In genomic region chr8:125037081-125037480, GRCm38 (mm10) we compare ENCODE assay signal across 15 mouse cellular contexts. TPM values are rescaled to one million over a fixed set of nuclear protein-coding genes. Genes with fewer than 3 reads are reported as not detected.
DNase-seq lines count a peak whose midpoint lies in the region; ATAC-seq lines count a peak whose summit lies in the region.
"Had no signal": no experiment of that assay in that cellular context is flagged by ENCODE, and none has a peak within 500 bp of the region (broad histone marks: within the 10 kb centered on the region; RNA-seq: fewer than 3 reads in every experiment).

No protein-coding gene starts in this region.

- no peak for ATAC-seq in kidney, embryonic 15.5 days (replicated peaks; ENCODE audit: low FRiP score)
- no peak for ATAC-seq in embryonic facial prominence, embryonic 13.5 days (ENCODE audit: insufficient number of reproducible peaks, insufficient read depth, low FRiP score, low TSS enrichment, low read depth)
- ATAC-seq in neural tube, embryonic 15.5 days (ENCODE audit: low FRiP score), result no peak
- ATAC-seq: forebrain, postnatal 0 days had no signal

- no peaks in the 10 kb centered on the region for H3K9me3 ChIP-seq in kidney, embryonic 15.5 days (replicated peaks)
- H3K9me3 ChIP-seq in embryonic facial prominence, embryonic 13.5 days, result no peaks in the 10 kb centered on the region
- H3K9me3 ChIP-seq in neural tube, embryonic 15.5 days (replicated peaks), result no peaks in the 10 kb centered on the region
- H3K9me3 ChIP-seq: hindbrain, embryonic 12.5 days had no signal

- no peak overlapping the region for H3K4me2 ChIP-seq in kidney, embryonic 15.5 days
- no peak overlapping the region for H3K4me2 ChIP-seq in embryonic facial prominence, embryonic 13.5 days
- H3K4me2 ChIP-seq in neural tube, embryonic 15.5 days, result no peak overlapping the region
- H3K4me2 ChIP-seq: hindbrain, embryonic 12.5 days had no signal

- H3K4me1 ChIP-seq in kidney, embryonic 15.5 days, result peaks cover 10% of the 10 kb centered on the region; the same call in 1 of the 2 replicates
- H3K4me1 ChIP-seq in brown adipose tissue, adult 24 weeks (ENCODE audit: control insufficient read depth, insufficient read depth, insufficient read length, low read length), result peaks cover 40% of the 10 kb centered on the region
- H3K4me1 ChIP-seq in embryonic facial prominence, embryonic 13.5 days, result peaks cover 15% of the 10 kb centered on the region
- no peaks in the 10 kb centered on the region for H3K4me1 ChIP-seq in neural tube, embryonic 15.5 days

- H3K4me3 ChIP-seq in kidney, embryonic 15.5 days (replicated peaks), result no peak overlapping the region
- H3K4me3 ChIP-seq in brown adipose tissue, adult 24 weeks (ENCODE audit: insufficient read depth, low read depth, low read length), result no peak overlapping the region
- no peak overlapping the region for H3K4me3 ChIP-seq in embryonic facial prominence, embryonic 13.5 days
- H3K4me3 ChIP-seq in neural tube, embryonic 15.5 days (replicated peaks), result no peak overlapping the region
- H3K4me3 ChIP-seq: hindbrain, embryonic 12.5 days; megakaryocyte, embryonic 14.5 days had no signal

- DNase-seq in kidney, postnatal 36 days, result no peak
- peak; percentile 22 for DNase-seq in liver
- no peak for DNase-seq in embryo, embryonic 10 days (ENCODE audit: low spot score)
- DNase-seq: cerebellum, adult 11-12 months; forebrain, postnatal 0 days; gastrocnemius, postnatal 36 days; kidney, adult 11 months; thymus, adult 18-20 months had no signal

- H3K27ac ChIP-seq in kidney, embryonic 15.5 days, result peak overlapping the region; percentile 52; the same call in 1 of the 2 replicates
- H3K27ac ChIP-seq in brown adipose tissue, adult 24 weeks (replicated peaks; ENCODE audit: low read depth, low read length), result peak overlapping the region; percentile 94
- 0 out of 2 replicates have a peak overlapping the region, but pooled peaks have one; percentile 11 for H3K27ac ChIP-seq in embryonic facial prominence, embryonic 13.5 days
- no peak overlapping the region; the same call in 1 of the 2 replicates for H3K27ac ChIP-seq in neural tube, embryonic 15.5 days (replicated peaks)
- H3K27ac ChIP-seq: hindbrain, embryonic 12.5 days; liver, embryonic 14.5 days had no signal

- 59% methylated on average over 7 of the region's 7 CpGs for whole genome bisulfite sequencing in kidney, embryonic 15.5 days
- WGBS in embryonic facial prominence, embryonic 13.5 days, result 62% methylated on average over 7 of the region's 7 CpGs
- 91% methylated on average over 7 of the region's 7 CpGs for WGBS in neural tube, embryonic 15.5 days

- H3K9ac ChIP-seq in kidney, embryonic 15.5 days, result no peak overlapping the region
- H3K9ac ChIP-seq in embryonic facial prominence, embryonic 13.5 days, result no peak overlapping the region
- no peak overlapping the region for H3K9ac ChIP-seq in neural tube, embryonic 15.5 days (replicated peaks)
- H3K9ac ChIP-seq: forebrain, postnatal 0 days; hindbrain, embryonic 12.5 days; liver, embryonic 14.5 days had no signal

- no peaks in the 10 kb centered on the region for H3K27me3 ChIP-seq in kidney, embryonic 15.5 days
- H3K27me3 ChIP-seq in embryonic facial prominence, embryonic 13.5 days, result no peaks in the 10 kb centered on the region
- H3K27me3 ChIP-seq in neural tube, embryonic 15.5 days (replicated peaks), result no peaks in the 10 kb centered on the region
- H3K27me3 ChIP-seq: hindbrain, embryonic 12.5 days; megakaryocyte, embryonic 14.5 days had no signal

- H3K36me3 ChIP-seq in kidney, embryonic 15.5 days, result peaks cover 78% of the 10 kb centered on the region
- H3K36me3 ChIP-seq in embryonic facial prominence, embryonic 13.5 days, result peaks cover 72% of the 10 kb centered on the region
- H3K36me3 ChIP-seq in neural tube, embryonic 15.5 days, result peaks cover 61% of the 10 kb centered on the region

RNA-seq across cellular contexts. Expression of gene Disc1, which starts 16.9 kb away (rescaled TPM):
- 2.1 and 3.6 TPM in 2 replicates for polyA plus RNA-seq in kidney, embryonic 15.5 days (2015; fragmentation: Nextera tagmentation; extraction: Ambion mirVana)
- 0.40 TPM in 1 of 2 replicates, not detected in the other for polyA plus RNA-seq in brown adipose tissue, adult 24 weeks (2012; ENCODE audit: insufficient read depth, insufficient read length, missing spikeins)
- polyA plus RNA-seq in embryonic facial prominence, embryonic 13.5 days (2015; fragmentation: Nextera tagmentation; extraction: Ambion mirVana), result 3.0 and 3.3 TPM in 2 replicates
- polyA plus RNA-seq in neural tube, embryonic 15.5 days (2015; fragmentation: Nextera tagmentation; extraction: Ambion mirVana), result 1.8 TPM in 2 replicates

RNA-seq across cellular contexts. Expression of gene Tsnax, which starts 24.3 kb away (rescaled TPM):
- polyA plus RNA-seq in kidney, embryonic 15.5 days (2015; fragmentation: Nextera tagmentation; extraction: Ambion mirVana), result 118 and 119 TPM in 2 replicates
- polyA plus RNA-seq in brown adipose tissue, adult 24 weeks (2012; ENCODE audit: insufficient read depth, insufficient read length, missing spikeins), result 34.8 and 41.0 TPM in 2 replicates
- 136 and 149 TPM in 2 replicates for polyA plus RNA-seq in embryonic facial prominence, embryonic 13.5 days (2015; fragmentation: Nextera tagmentation; extraction: Ambion mirVana)
- 176 and 192 TPM in 2 replicates for polyA plus RNA-seq in neural tube, embryonic 15.5 days (2015; fragmentation: Nextera tagmentation; extraction: Ambion mirVana)
